Mouse (Mus musculus): Measurements from ENCODE around the gene Vwa3b. TPM values are rescaled to one million over a fixed set of nuclear protein-coding genes. Genes with fewer than 3 reads are reported as not detected.
"Not testable (repeated sequence)": the region's sequence is repeated elsewhere in the genome, so short reads cannot be mapped to it uniquely, and the experiment has no call there.

Vwa3b gene
- polyA plus RNA-seq, 1 experiment from 2014 or later: 1.1 TPM

DNA sequence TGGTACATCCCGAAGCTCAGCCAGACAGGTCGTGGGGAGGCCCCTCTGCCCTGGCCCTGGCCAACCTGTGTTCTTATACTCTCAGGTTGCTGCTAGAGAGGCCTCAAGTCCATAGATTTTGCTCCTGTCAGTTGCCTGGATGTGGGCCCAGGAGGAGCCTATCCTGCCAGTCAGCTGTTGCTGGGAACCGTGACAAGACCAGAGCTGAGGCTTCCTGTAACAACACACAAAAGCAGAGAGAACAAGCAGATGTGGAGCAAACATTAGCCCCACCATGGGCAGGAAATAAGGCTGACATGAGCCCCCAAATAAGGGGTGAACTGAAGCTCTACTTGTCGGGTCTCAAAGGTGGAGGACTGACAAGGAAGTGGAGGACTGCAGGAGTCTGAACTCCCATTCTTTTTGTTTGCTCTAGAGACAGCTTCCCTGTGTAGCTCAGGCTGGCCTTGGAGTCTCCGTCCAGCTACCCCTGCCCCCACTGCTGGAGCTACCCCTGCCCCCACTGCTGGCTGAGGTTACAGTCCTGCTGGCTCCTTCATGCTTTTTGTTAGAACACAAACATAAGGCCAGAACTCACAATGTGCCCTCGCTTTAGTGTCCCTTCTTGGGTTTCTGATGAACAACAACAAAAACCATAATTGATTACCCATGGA, 29.7 kb upstream of the Vwa3b start:
- Histone ChIP-seq H3K9me3 (no peaks in the 10 kb centered on the region), H3K27ac (peak overlapping the region; percentile 46), H3K4me1 (replicated peaks) (peaks cover 14% of the 10 kb centered on the region), H3K27me3 (ENCODE audit: insufficient read depth, poor library complexity, severe bottlenecking) (no peaks in the 10 kb centered on the region), H3K36me3 (no peaks in the 10 kb centered on the region), H3K4me3 (no peak overlapping the region)
- no peak for DNase-seq (ENCODE audit: low spot score)
- WGBS: 40% methylated on average over 6 of the region's 6 CpGs

DNA sequence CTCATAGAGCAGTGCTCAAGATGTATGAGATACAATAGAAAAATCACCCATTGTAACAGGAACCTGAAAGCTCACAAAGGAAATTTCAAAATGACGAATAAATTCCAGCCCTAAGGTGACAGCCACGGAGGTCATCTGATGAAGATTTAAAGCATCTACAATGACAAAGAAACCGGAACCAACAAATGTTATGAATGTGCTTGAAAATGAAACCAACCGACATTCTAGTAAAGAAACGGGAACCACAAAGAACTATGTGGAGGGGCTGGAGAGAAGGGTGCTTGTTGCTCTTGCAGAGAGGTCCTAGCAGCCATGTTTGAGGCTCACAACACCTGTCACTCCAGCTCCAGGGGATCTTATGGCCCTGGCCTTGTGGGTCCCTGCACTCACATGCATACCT, 26.1 kb upstream of the Vwa3b start:
- 83% methylated on average over 5 of the region's 5 CpGs for WGBS

DNA sequence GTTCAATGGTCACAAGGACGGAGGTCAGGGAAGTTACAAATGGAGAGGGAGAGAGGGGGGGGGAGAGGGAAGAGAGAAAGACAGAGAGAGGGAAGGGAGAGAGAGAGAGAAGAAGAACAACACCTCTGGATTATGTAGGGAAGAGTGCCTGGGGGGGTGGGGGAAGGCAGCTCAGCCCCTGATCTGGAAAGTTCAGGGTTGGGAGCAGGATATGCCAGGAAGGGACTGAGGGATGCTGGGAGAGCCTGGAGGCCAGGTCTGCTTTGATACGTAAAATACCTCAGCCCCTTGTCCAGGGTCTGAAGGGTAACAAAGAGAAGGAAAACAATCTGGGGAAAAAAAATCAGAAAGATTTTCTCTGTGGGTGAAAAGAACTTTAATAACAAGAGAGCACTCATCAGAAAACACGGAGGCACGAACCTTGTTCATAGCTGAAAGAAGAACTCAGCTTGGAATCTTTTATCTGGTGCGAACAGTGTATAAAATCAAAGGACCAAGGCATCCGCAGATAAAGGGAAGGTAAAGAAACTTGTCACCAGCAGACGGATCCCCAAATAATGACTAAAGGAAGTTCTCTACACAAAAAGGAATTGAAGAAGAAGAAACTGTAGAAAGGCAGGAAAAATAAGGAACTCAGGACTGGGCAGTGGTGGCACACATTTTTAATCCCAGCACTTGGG, 24.6 kb upstream of the Vwa3b start:
- DNase-seq (ENCODE audit: low spot score): no peak
- Histone ChIP-seq H3K27me3 (ENCODE audit: insufficient read depth, poor library complexity, severe bottlenecking) (no peaks in the 10 kb centered on the region), H3K36me3 (no peaks in the 10 kb centered on the region), H3K9me3 (no peaks in the 10 kb centered on the region), H3K4me3 (no peak overlapping the region), H3K4me1 (replicated peaks) (peaks cover 9% of the 10 kb centered on the region), H3K27ac (no peak overlapping the region)
- 40% methylated on average over 7 of the region's 7 CpGs for WGBS

More for the DNA sequence above, 26.1 kb upstream of the Vwa3b start:
- peaks cover 15% of the 10 kb centered on the region for H3K4me1 ChIP-seq (replicated peaks)
- H3K4me3 ChIP-seq: no peak overlapping the region
- H3K27me3 ChIP-seq (ENCODE audit: insufficient read depth, poor library complexity, severe bottlenecking): no peaks in the 10 kb centered on the region
- no peaks in the 10 kb centered on the region for H3K36me3 ChIP-seq
- no peak overlapping the region for H3K27ac ChIP-seq
- no peak for DNase-seq (ENCODE audit: low spot score)
- no peaks in the 10 kb centered on the region for H3K9me3 ChIP-seq

GRCm38 (mm10) chr1:37002316-37003008, 23.9 kb upstream of the Vwa3b start:
- no peaks in the 10 kb centered on the region for H3K36me3 ChIP-seq
- H3K27ac ChIP-seq: no peak overlapping the region
- WGBS: 78% methylated on average over 3 of the region's 3 CpGs
- no peak overlapping the region for H3K4me3 ChIP-seq
- no peaks in the 10 kb centered on the region for H3K9me3 ChIP-seq
- H3K4me1 ChIP-seq (replicated peaks): 0 out of 2 replicates have a peak, but pooled peaks cover 5% of the 10 kb centered on the region
- DNase-seq (ENCODE audit: low spot score): no peak
- H3K27me3 ChIP-seq (ENCODE audit: insufficient read depth, poor library complexity, severe bottlenecking): no peaks in the 10 kb centered on the region

- Histone ChIP-seq H3K27ac (no peak overlapping the region), H3K4me1 (replicated peaks) (0 out of 2 replicates have a peak, but pooled peaks cover 5% of the 10 kb centered on the region), H3K36me3 (no peaks in the 10 kb centered on the region), H3K4me3 (no peak overlapping the region), H3K27me3 (ENCODE audit: insufficient read depth, poor library complexity, severe bottlenecking) (no peaks in the 10 kb centered on the region), H3K9me3 (no peaks in the 10 kb centered on the region)
- DNase-seq (ENCODE audit: low spot score): no peak
- 86% methylated on average over 8 of the region's 8 CpGs for WGBS
Observed at GRCm38 (mm10) chr1:37004533-37004932, 21.9 kb upstream of the Vwa3b start.

GRCm38 (mm10) chr1:37005036-37005435, 21.4 kb upstream of the Vwa3b start:
- no peak overlapping the region for H3K4me3 ChIP-seq
- 87% methylated on average over 5 of the region's 5 CpGs for WGBS
- H3K36me3 ChIP-seq: no peaks in the 10 kb centered on the region
- no peak for DNase-seq (ENCODE audit: low spot score)
- no peaks in the 10 kb centered on the region for H3K27me3 ChIP-seq (ENCODE audit: insufficient read depth, poor library complexity, severe bottlenecking)
- 0 out of 2 replicates have a peak, but pooled peaks cover 5% of the 10 kb centered on the region for H3K4me1 ChIP-seq (replicated peaks)
- no peaks in the 10 kb centered on the region for H3K9me3 ChIP-seq
- no peak overlapping the region for H3K27ac ChIP-seq

- not testable (repeated sequence) for DNase-seq (ENCODE audit: low spot score); H3K27ac ChIP-seq; H3K36me3 ChIP-seq; H3K9me3 ChIP-seq; H3K4me1 ChIP-seq (replicated peaks); H3K27me3 ChIP-seq (ENCODE audit: insufficient read depth, poor library complexity, severe bottlenecking); H3K4me3 ChIP-seq
- 93% methylated on average over 11 of the region's 11 CpGs for WGBS
Observed at GRCm38 (mm10) chr1:37006529-37006928, 19.9 kb upstream of the Vwa3b start.

GRCm38 (mm10) chr1:37009880-37010279, 16.5 kb upstream of the Vwa3b start:
- 75% methylated on average over 10 of the region's 10 CpGs for WGBS
- Histone ChIP-seq H3K27me3 (ENCODE audit: insufficient read depth, poor library complexity, severe bottlenecking) (no peaks in the 10 kb centered on the region), H3K36me3 (no peaks in the 10 kb centered on the region), H3K4me3 (no peak overlapping the region), H3K27ac (no peak overlapping the region), H3K4me1 (replicated peaks) (no peaks in the 10 kb centered on the region), H3K9me3 (no peaks in the 10 kb centered on the region)
- no peak for DNase-seq (ENCODE audit: low spot score)

DNA sequence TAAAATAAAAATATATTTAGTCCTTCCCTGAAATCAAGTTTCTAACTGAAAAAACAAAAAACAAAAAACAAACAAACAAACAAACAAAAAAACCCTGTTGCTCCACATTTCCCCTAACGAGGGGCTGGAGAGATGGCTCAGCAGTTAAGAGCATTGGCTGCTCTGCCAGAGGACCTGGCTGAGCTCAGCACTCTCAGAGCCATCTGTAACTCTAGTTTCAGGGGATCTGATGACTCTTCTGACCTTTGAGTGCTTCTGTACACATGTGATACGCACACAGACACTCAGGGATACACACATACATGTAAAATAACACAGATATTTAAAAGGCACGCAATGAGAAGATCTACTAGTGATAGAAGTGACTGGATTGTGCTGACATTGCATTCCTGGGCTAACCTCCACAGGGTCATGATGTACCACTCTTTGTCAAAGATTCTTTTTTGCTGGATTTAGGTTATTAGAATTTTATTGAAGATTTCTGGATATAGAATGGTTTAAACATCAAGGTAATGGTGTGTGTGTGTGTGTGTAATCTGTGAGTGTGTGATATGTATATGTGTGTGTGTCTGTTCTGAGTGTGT, 14.7 kb upstream of the Vwa3b start:
- DNase-seq (ENCODE audit: low spot score): no peak
- H3K36me3 ChIP-seq: no peaks in the 10 kb centered on the region
- no peaks in the 10 kb centered on the region for H3K9me3 ChIP-seq
- 77% methylated on average over 3 of the region's 3 CpGs for WGBS
- H3K27ac ChIP-seq: no peak overlapping the region
- H3K27me3 ChIP-seq (ENCODE audit: insufficient read depth, poor library complexity, severe bottlenecking): no peaks in the 10 kb centered on the region
- no peaks in the 10 kb centered on the region for H3K4me1 ChIP-seq (replicated peaks)
- H3K4me3 ChIP-seq: no peak overlapping the region

DNA sequence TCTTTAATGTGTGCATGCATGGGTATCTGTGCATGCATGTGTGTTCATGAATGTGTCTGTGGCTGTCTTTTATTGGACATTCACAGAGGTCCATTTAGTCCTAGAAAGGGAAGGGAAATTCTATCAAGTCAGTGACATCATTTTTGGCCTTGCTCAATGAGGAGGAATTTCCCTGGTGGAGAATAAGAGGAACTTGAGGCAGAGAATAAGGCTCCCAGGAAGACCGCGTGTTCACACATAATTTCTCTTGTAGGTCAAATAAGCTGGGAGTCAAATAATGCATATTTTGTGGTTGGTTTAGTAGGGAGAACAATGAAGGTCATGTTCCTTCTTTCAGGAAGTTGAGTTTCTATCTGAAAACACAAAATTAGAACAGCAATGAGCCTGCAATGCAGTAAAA, 13.4 kb upstream of the Vwa3b start:
- Histone ChIP-seq H3K27me3 (ENCODE audit: insufficient read depth, poor library complexity, severe bottlenecking) (no peaks in the 10 kb centered on the region), H3K4me3 (no peak overlapping the region), H3K27ac (no peak overlapping the region), H3K4me1 (replicated peaks) (no peaks in the 10 kb centered on the region), H3K9me3 (no peaks in the 10 kb centered on the region), H3K36me3 (no peaks in the 10 kb centered on the region)
- WGBS: 95% methylated on average over 2 of the region's 2 CpGs
- no peak for DNase-seq (ENCODE audit: low spot score)

DNA sequence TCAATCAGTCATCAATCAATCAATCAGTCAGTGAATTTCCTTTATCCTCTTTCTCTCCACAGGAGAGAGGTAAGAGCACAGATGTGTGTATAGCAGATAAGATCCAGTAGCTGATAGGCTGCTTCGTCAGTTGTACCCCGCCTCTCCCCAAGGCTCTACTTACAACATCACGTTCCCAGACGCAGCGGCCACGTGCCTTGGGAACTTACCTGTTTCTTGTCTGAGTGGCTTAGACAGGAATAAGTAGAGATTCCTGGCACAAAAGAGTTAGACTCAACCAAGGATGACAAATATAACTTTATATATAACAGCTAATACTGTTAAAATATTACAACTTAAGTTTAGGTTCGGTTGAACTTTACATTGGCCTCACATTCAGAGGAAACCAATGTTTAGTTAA, 12.7 kb upstream of the Vwa3b start:
- Histone ChIP-seq H3K4me3 (no peak overlapping the region), H3K27ac (no peak overlapping the region), H3K36me3 (no peaks in the 10 kb centered on the region), H3K27me3 (ENCODE audit: insufficient read depth, poor library complexity, severe bottlenecking) (no peaks in the 10 kb centered on the region), H3K9me3 (no peaks in the 10 kb centered on the region), H3K4me1 (replicated peaks) (no peaks in the 10 kb centered on the region)
- 80% methylated on average over 7 of the region's 7 CpGs for whole genome bisulfite sequencing
- no peak for DNase-seq (ENCODE audit: low spot score)

- no peaks in the 10 kb centered on the region for H3K4me1 ChIP-seq (replicated peaks)
- 92% methylated on average over 6 of the region's 6 CpGs for WGBS
- H3K27ac ChIP-seq: no peak overlapping the region
- no peaks in the 10 kb centered on the region for H3K36me3 ChIP-seq
- DNase-seq (ENCODE audit: low spot score): no peak
- no peaks in the 10 kb centered on the region for H3K9me3 ChIP-seq
- no peak overlapping the region for H3K4me3 ChIP-seq
- no peaks in the 10 kb centered on the region for H3K27me3 ChIP-seq (ENCODE audit: insufficient read depth, poor library complexity, severe bottlenecking)
Observed at GRCm38 (mm10) chr1:37019017-37019416, 7.4 kb upstream of the Vwa3b start.

GRCm38 (mm10) chr1:37022704-37023103, 3.7 kb upstream of the Vwa3b start:
- WGBS: 71% methylated on average over 2 of the region's 2 CpGs
- H3K36me3 ChIP-seq: no peaks in the 10 kb centered on the region

More at GRCm38 (mm10) chr1:37022704-37023103, 3.7 kb upstream of the Vwa3b start:
- H3K4me1 ChIP-seq (replicated peaks): peaks cover 9% of the 10 kb centered on the region; the same call in 1 of the 2 replicates
- no peak overlapping the region for H3K27ac ChIP-seq
- H3K4me3 ChIP-seq: no peak overlapping the region
- no peaks in the 10 kb centered on the region for H3K9me3 ChIP-seq
- no peak for DNase-seq (ENCODE audit: low spot score)
- H3K27me3 ChIP-seq (ENCODE audit: insufficient read depth, poor library complexity, severe bottlenecking): no peaks in the 10 kb centered on the region
